Mouse (Mus musculus) forebrain, embryonic 15.5 days (tissue): ENCODE data around the gene Hsd11b1. TPM values are rescaled to one million over a fixed set of nuclear protein-coding genes. Genes with fewer than 3 reads are reported as not detected.
A peak's percentile ranks its signal among the peaks of the same experiment; 100 is the strongest.

Experiments
- ATAC-seq: fragments of 200-750 bp; cut with Nextera tagmentation; replicated peaks from 2 replicates; pipeline ENCODE4 v1.8.0; 2017; ENCODE audit warnings: mild to moderate bottlenecking, moderate TSS enrichment, moderate library complexity
- H3K27ac ChIP-seq: fragments of 300-500 bp; sonication (generic); replicated peaks from 2 replicates; pipeline ENCODE4 v1.5.1; 2015; ENCODE audit warnings: mild to moderate bottlenecking, inconsistent platforms
- H3K27me3 ChIP-seq: fragments of 300-500 bp; sonication (generic); 2 replicates; pipeline ENCODE4 v1.6.1; 2015; ENCODE audit warnings: inconsistent platforms
- H3K36me3 ChIP-seq: fragments of 300-500 bp; sonication (generic); 2 replicates; pipeline ENCODE4 v1.6.1; 2015; ENCODE audit warnings: mild to moderate bottlenecking, inconsistent platforms
- H3K4me1 ChIP-seq: fragments of 300-500 bp; sonication (generic); 2 replicates; pipeline ENCODE4 v1.6.1; 2015; ENCODE audit warnings: inconsistent platforms
- H3K4me2 ChIP-seq: fragments of 300-500 bp; sonication (generic); replicated peaks from 2 replicates; pipeline ENCODE4 v1.6.1; 2015; ENCODE audit warnings: mild to moderate bottlenecking, inconsistent platforms
- H3K4me3 ChIP-seq: fragments of 300-500 bp; sonication (generic); 2 replicates; pipeline ENCODE4 v1.5.1; 2015; ENCODE audit warnings: mild to moderate bottlenecking, inconsistent platforms
- H3K9ac ChIP-seq: fragments of 300-500 bp; sonication (generic); replicated peaks from 2 replicates; pipeline ENCODE4 v1.6.1; 2015; ENCODE audit warnings: mild to moderate bottlenecking, inconsistent platforms
- H3K9me3 ChIP-seq: fragments of 300-500 bp; sonication (generic); 2 replicates; pipeline ENCODE4 v1.6.1; 2016; ENCODE audit warnings: inconsistent platforms
- WGBS: fragments of 180-500 bp; shearing (Covaris S2); methylation state at CpG from one replicate; pipeline ENCODE4 v1.1.7; 2015; ENCODE audit warnings: mixed read lengths; 5-methylcytosine and 5-hydroxymethylcytosine counted together
- polyA plus RNA-seq: library from polyadenylated mRNA; unstranded; fragments of >200 nt; fragmentation: Nextera tagmentation; extraction: Ambion mirVana; gene quantifications from 2 replicates; pipeline ENCODE4 v1.2.1, GENCODE M21; 2015

Gene Hsd11b1
- 0.66 and 0.67 TPM in 2 replicates for polyA plus RNA-seq

GRCm38 (mm10) chr1:193263955-193264598 is at the start of gene Hsd11b1:
Hsd11b1 (minus strand) TSS chr1:193264075.
- Histone ChIP-seq H3K36me3 (no peaks in the 10 kb centered on the region), H3K27me3 (no peaks in the 10 kb centered on the region), H3K4me2 (no peak within 1 kb of the TSS), H3K9ac (no peak within 1 kb of the TSS), H3K9me3 (no peaks in the 10 kb centered on the region), H3K27ac (peak within 1 kb of the TSS; percentile 41; the same call in 1 of the 2 replicates), H3K4me1 (no peaks in the 10 kb centered on the region), H3K4me3 (no peak within 1 kb of the TSS)
- WGBS: 65% methylated on average over 5 of the region's 5 CpGs
- no peak for ATAC-seq

- no peaks in the 10 kb centered on the region for H3K36me3 ChIP-seq
- H3K9me3 ChIP-seq: no peaks in the 10 kb centered on the region
- H3K4me2 ChIP-seq: no peak overlapping the region
- no peak overlapping the region for H3K9ac ChIP-seq
- 88% methylated on average over 1 of the region's 1 CpGs for WGBS
- H3K4me3 ChIP-seq: no peak overlapping the region
- no peaks in the 10 kb centered on the region for H3K27me3 ChIP-seq
- H3K27ac ChIP-seq: no peak overlapping the region
- no peak for ATAC-seq
- peaks cover 8% of the 10 kb centered on the region for H3K4me1 ChIP-seq
These were observed 47.7 kb upstream of the Hsd11b1 start for GRCm38 (mm10) chr1:193311596-193311995.

- H3K4me3 ChIP-seq: no peak overlapping the region
- peaks cover under 1% of the 10 kb centered on the region for H3K4me1 ChIP-seq
- WGBS: 92% methylated on average over 3 of the region's 3 CpGs
- H3K27ac ChIP-seq: no peak overlapping the region
- no peaks in the 10 kb centered on the region for H3K27me3 ChIP-seq
- H3K9me3 ChIP-seq: no peaks in the 10 kb centered on the region
- H3K4me2 ChIP-seq: no peak overlapping the region
- no peaks in the 10 kb centered on the region for H3K36me3 ChIP-seq
- H3K9ac ChIP-seq: no peak overlapping the region
- no peak for ATAC-seq
These were observed 46.7 kb upstream of the Hsd11b1 start for GRCm38 (mm10) chr1:193310519-193311085.

- Histone ChIP-seq H3K9me3 (no peaks in the 10 kb centered on the region), H3K4me1 (peaks cover 4% of the 10 kb centered on the region; the same call in 1 of the 2 replicates)
These were observed 46.1 kb upstream of the Hsd11b1 start for GRCm38 (mm10) chr1:193309785-193310518.

GRCm38 (mm10) chr1:193306832-193307231 is 43.0 kb upstream of the Hsd11b1 start:
- no peak overlapping the region for H3K27ac ChIP-seq
- H3K4me2 ChIP-seq: no peak overlapping the region
- no peak overlapping the region for H3K9ac ChIP-seq
- no peak overlapping the region for H3K4me3 ChIP-seq
- no peaks in the 10 kb centered on the region for H3K36me3 ChIP-seq
- WGBS: 86% methylated on average over 2 of the region's 2 CpGs
- no peaks in the 10 kb centered on the region for H3K9me3 ChIP-seq
- no peaks in the 10 kb centered on the region for H3K27me3 ChIP-seq
- peaks cover 4% of the 10 kb centered on the region; the same call in 1 of the 2 replicates for H3K4me1 ChIP-seq
- no peak for ATAC-seq

More at GRCm38 (mm10) chr1:193309785-193310518, 46.1 kb upstream of the Hsd11b1 start:
- no peak for ATAC-seq
- 71% methylated on average over 1 of the region's 1 CpGs for WGBS
- H3K9ac ChIP-seq: no peak overlapping the region
- H3K36me3 ChIP-seq: no peaks in the 10 kb centered on the region
- no peak overlapping the region for H3K27ac ChIP-seq
- no peak overlapping the region for H3K4me3 ChIP-seq
- no peak overlapping the region for H3K4me2 ChIP-seq
- no peaks in the 10 kb centered on the region for H3K27me3 ChIP-seq

GRCm38 (mm10) chr1:193305386-193305785 is 41.5 kb upstream of the Hsd11b1 start:
- H3K9me3 ChIP-seq: no peaks in the 10 kb centered on the region
- H3K27me3 ChIP-seq: no peaks in the 10 kb centered on the region

GRCm38 (mm10) chr1:193303096-193303495 is 39.2 kb upstream of the Hsd11b1 start:
- H3K9me3 ChIP-seq: no peaks in the 10 kb centered on the region
- no peak for ATAC-seq
- H3K4me2 ChIP-seq: no peak overlapping the region
- H3K27me3 ChIP-seq: no peaks in the 10 kb centered on the region
- no peak overlapping the region for H3K27ac ChIP-seq
- 75% methylated on average over 2 of the region's 2 CpGs for WGBS
- no peaks in the 10 kb centered on the region for H3K36me3 ChIP-seq
- H3K9ac ChIP-seq: no peak overlapping the region
- H3K4me3 ChIP-seq: no peak overlapping the region
- H3K4me1 ChIP-seq: peaks cover 4% of the 10 kb centered on the region; the same call in 1 of the 2 replicates

More at GRCm38 (mm10) chr1:193305386-193305785, 41.5 kb upstream of the Hsd11b1 start:
- Histone ChIP-seq H3K4me1 (peaks cover 4% of the 10 kb centered on the region; the same call in 1 of the 2 replicates), H3K4me3 (no peak overlapping the region), H3K9ac (no peak overlapping the region), H3K4me2 (no peak overlapping the region), H3K36me3 (no peaks in the 10 kb centered on the region), H3K27ac (peak overlapping the region; percentile 80)
- 18% methylated on average over 7 of the region's 7 CpGs for WGBS
- peak; percentile 92 for ATAC-seq

- H3K9ac ChIP-seq: no peak overlapping the region
- peaks cover 4% of the 10 kb centered on the region; the same call in 1 of the 2 replicates for H3K4me1 ChIP-seq
- no peaks in the 10 kb centered on the region for H3K27me3 ChIP-seq
- no peak overlapping the region for H3K27ac ChIP-seq
- H3K9me3 ChIP-seq: no peaks in the 10 kb centered on the region
- no peak overlapping the region for H3K4me3 ChIP-seq
- WGBS: 73% methylated on average over 8 of the region's 8 CpGs
- no peak overlapping the region for H3K4me2 ChIP-seq
- H3K36me3 ChIP-seq: no peaks in the 10 kb centered on the region
- ATAC-seq: no peak
These were observed 38.2 kb upstream of the Hsd11b1 start for GRCm38 (mm10) chr1:193302093-193302405.

- Histone ChIP-seq H3K27ac (no peak overlapping the region), H3K4me2 (no peak overlapping the region), H3K4me3 (no peak overlapping the region), H3K9me3 (no peaks in the 10 kb centered on the region), H3K4me1 (peaks cover 4% of the 10 kb centered on the region; the same call in 1 of the 2 replicates), H3K9ac (no peak overlapping the region), H3K36me3 (no peaks in the 10 kb centered on the region), H3K27me3 (no peaks in the 10 kb centered on the region)
- 73% methylated on average over 6 of the region's 6 CpGs for WGBS
- ATAC-seq: no peak
These were observed 37.6 kb upstream of the Hsd11b1 start for GRCm38 (mm10) chr1:193301216-193302092.

- H3K27me3 ChIP-seq: no peaks in the 10 kb centered on the region
- H3K4me3 ChIP-seq: no peak overlapping the region
- no peak overlapping the region for H3K9ac ChIP-seq
- no peaks in the 10 kb centered on the region for H3K36me3 ChIP-seq
- 62% methylated on average over 1 of the region's 1 CpGs for WGBS
- ATAC-seq: no peak
- H3K9me3 ChIP-seq: no peaks in the 10 kb centered on the region
- H3K4me1 ChIP-seq: no peaks in the 10 kb centered on the region
- no peak overlapping the region for H3K4me2 ChIP-seq
- no peak overlapping the region for H3K27ac ChIP-seq
These were observed 36.1 kb upstream of the Hsd11b1 start for GRCm38 (mm10) chr1:193299995-193300394.

GRCm38 (mm10) chr1:193298141-193298765 is 34.4 kb upstream of the Hsd11b1 start:
- ATAC-seq: no peak
- H3K27me3 ChIP-seq: no peaks in the 10 kb centered on the region
- WGBS: 68% methylated on average over 3 of the region's 3 CpGs

More at GRCm38 (mm10) chr1:193298141-193298765, 34.4 kb upstream of the Hsd11b1 start:
- no peaks in the 10 kb centered on the region for H3K36me3 ChIP-seq
- no peaks in the 10 kb centered on the region for H3K4me1 ChIP-seq
- no peaks in the 10 kb centered on the region for H3K9me3 ChIP-seq
- no peak overlapping the region for H3K4me2 ChIP-seq
- H3K27ac ChIP-seq: no peak overlapping the region
- H3K4me3 ChIP-seq: no peak overlapping the region
- H3K9ac ChIP-seq: no peak overlapping the region
